Mouse (Mus musculus): ENCODE data around the gene Acot7.

Acot7 gene

GRCm38 (mm10) chr4:152243241-152243891 lies 65.4 kb downstream of the Acot7 start:
- DNase-seq (ENCODE audit: low spot score in 2 of 2): no peak

DNA sequence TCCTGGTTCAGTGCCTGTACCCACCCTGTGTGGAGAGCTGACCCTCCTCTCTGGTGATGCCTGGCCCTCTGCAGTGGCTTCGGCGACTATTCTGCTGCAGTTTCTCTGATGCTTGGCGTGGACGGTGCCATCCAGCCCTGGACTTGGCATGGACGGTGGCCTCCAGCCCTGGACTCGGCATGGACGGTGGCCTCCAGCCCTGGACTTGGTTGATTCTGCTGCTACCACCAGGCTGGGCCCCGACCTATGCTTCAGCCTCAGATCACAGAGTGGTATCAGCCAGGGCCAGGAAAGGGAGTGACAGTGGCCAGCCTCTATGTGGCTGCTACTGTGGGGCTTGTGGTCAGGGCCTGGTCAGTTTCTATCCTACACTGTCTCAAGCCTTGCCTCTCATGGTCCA lies 66.0 kb downstream of the Acot7 start:
- no peak for DNase-seq (ENCODE audit: low spot score in 2 of 2)

- DNase-seq (ENCODE audit: low spot score in 2 of 2): no peak
Measured at GRCm38 (mm10) chr4:152244545-152245522, 66.9 kb downstream of the Acot7 start.

GRCm38 (mm10) chr4:152246011-152246410 lies 68.1 kb downstream of the Acot7 start:
- DNase-seq (ENCODE audit: low spot score in 2 of 2): peak; percentile 79 to 81

- no peak for DNase-seq (ENCODE audit: low spot score in 2 of 2)
Measured at GRCm38 (mm10) chr4:152247195-152247594, 69.3 kb downstream of the Acot7 start.

DNA sequence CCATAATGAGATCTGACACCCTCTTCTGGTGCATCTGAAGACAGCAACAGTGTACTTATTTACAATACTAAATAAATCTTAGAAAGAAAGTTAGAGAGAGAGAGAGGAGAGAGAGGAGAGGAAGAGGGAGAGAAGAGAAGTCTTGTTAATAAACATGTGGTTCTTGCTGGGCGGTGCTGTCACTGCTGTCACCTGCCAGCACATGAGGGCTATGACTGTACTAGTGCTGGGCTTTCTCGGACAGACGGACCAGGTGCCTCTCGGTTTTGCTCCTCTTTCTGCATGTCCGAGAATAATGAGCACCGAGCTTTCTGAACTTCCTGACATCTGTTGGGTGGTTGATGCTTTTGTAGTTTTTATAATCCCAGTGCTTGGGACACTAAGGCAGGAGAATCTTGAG lies 72.7 kb downstream of the Acot7 start:
- DNase-seq (ENCODE audit: low spot score in 2 of 2): no peak

GRCm38 (mm10) chr4:152253183-152253759 lies 75.3 kb downstream of the Acot7 start:
- DNase-seq (ENCODE audit: low spot score in 2 of 2): no peak

- DNase-seq (ENCODE audit: low spot score in 2 of 2): peak in 1 of 2 experiments; percentile 83
Measured at GRCm38 (mm10) chr4:152257070-152257469, 79.1 kb downstream of the Acot7 start.

DNA sequence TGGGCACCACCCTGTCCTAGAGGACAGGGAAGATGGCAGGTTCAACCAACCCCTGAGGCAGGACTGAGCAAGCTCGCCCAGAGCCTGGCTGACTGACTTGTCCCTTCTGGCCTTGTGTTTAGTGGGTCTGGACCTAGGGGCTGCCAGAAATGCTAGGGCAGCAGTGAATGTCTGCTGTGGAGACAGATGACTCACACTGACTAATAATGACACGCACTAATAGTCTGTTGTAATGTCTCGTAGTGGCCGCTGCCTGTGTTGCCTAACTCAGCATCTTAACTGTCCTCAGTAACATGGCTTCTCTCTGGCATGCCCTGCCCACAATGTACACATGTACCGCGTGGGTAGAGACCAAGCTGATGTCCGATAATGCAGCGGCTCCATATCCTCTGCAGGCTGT lies 82.5 kb downstream of the Acot7 start:
- DNase-seq (ENCODE audit: low spot score in 2 of 2): no peak

GRCm38 (mm10) chr4:152262187-152262586 lies 84.3 kb downstream of the Acot7 start:
- no peak for DNase-seq (ENCODE audit: low spot score in 2 of 2)

- no peak for DNase-seq (ENCODE audit: low spot score in 2 of 2)
Measured at GRCm38 (mm10) chr4:152263089-152263488, 85.2 kb downstream of the Acot7 start.

- no peak for DNase-seq (ENCODE audit: low spot score in 2 of 2)
Measured at GRCm38 (mm10) chr4:152263512-152264176, 85.7 kb downstream of the Acot7 start.

- DNase-seq (ENCODE audit: low spot score in 2 of 2): no peak
Measured at GRCm38 (mm10) chr4:152264177-152264530, 86.2 kb downstream of the Acot7 start.

- DNase-seq (ENCODE audit: low spot score in 2 of 2): no peak
Measured at GRCm38 (mm10) chr4:152264867-152265568, 87.1 kb downstream of the Acot7 start.

- DNase-seq (ENCODE audit: low spot score in 2 of 2): no peak
Measured at GRCm38 (mm10) chr4:152265791-152266190, 87.9 kb downstream of the Acot7 start.

GRCm38 (mm10) chr4:152266236-152266895 lies 88.4 kb downstream of the Acot7 start:
- DNase-seq (ENCODE audit: low spot score in 2 of 2): peak in 1 of 2 experiments; percentile 73

DNA sequence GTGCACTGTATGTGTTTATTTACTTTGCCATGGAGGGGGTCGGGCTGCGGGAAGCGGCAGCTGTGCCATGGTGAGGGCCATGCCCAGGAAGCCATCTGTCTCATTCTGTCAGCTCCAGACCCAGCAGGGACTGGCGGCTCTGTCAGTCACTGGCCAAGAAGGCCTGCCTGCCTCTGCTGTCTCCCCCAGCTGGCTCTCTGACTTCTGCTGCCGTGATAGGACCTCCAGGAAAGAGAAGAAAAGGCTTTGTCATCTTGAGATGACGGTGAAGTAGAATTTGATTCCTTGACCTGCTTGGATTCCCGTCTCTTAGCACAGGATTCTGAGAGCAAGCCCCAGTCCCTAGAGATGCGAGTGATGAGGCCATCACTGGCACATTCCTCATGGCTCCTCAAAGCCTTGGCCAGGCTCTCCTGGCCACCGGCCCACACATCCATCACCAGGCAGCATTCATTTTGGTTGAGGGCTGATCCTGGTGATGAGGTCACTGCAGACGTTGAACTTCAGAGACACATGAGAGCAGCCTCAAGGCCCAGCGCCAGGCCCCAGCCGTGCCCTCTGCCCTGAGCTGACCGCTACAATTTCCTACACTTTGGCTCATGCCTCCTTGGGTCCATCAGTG lies 89.9 kb downstream of the Acot7 start:
- no peak for DNase-seq (ENCODE audit: low spot score in 2 of 2)

GRCm38 (mm10) chr4:152269967-152270366 lies 92.0 kb downstream of the Acot7 start:
- no peak for DNase-seq (ENCODE audit: low spot score in 2 of 2)

- no peak for DNase-seq (ENCODE audit: low spot score in 2 of 2)
Measured at GRCm38 (mm10) chr4:152270599-152270998, 92.7 kb downstream of the Acot7 start.

DNA sequence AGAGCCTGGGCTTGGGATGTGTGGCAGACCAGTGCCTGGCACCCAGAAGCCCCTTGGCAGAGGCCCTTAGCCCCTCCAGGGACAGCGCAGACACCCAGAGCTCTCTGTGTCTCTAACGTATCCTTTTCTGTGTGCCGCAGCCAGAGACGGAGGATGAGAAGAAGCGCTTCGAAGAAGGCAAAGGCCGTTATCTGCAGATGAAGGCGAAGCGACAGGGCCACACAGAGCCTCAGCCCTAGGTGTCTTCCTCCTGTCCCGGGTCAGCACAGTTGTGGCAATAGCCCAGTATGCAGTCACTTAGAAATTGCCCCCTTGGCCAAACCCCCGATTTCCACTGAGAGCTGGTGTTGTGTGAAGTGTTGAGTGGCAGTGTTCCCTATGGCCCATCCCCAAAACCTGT lies 93.4 kb downstream of the Acot7 start:
- DNase-seq (ENCODE audit: low spot score in 2 of 2): no peak

All from left cerebral cortex, adult 9 months (tissue).